In genomic region chr1:165653126-165653885, GRCm38 (mm10) we compare ENCODE assay signal across 13 mouse cellular contexts. TPM values are rescaled to one million over a fixed set of nuclear protein-coding genes. Genes with fewer than 3 reads are reported as not detected.
A peak's percentile ranks its signal among the peaks of the same experiment; 100 is the strongest.
DNase-seq lines count a peak whose midpoint lies in the region; ATAC-seq and TF ChIP-seq lines count a peak whose summit lies in the region.
"Had no signal": no experiment of that assay in that cellular context is flagged by ENCODE, and none has a peak within 500 bp of the region (broad histone marks: within the 10 kb centered on the region; RNA-seq: fewer than 3 reads in every experiment).

No protein-coding gene starts in this region.

- no peaks in the 10 kb centered on the region for H3K27me3 ChIP-seq in embryonic facial prominence, embryonic 10.5 days (replicated peaks; ENCODE audit: low read depth, poor library complexity, severe bottlenecking)
- H3K27me3 ChIP-seq in hindbrain, embryonic 13.5 days: no peaks in the 10 kb centered on the region
- H3K27me3 ChIP-seq: forebrain, embryonic 12.5 days; hindbrain, embryonic 15.5 days; midbrain, embryonic 12.5 days had no signal

- 0 out of 2 replicates have a peak, but pooled peaks cover 3% of the 10 kb centered on the region for H3K36me3 ChIP-seq in embryonic facial prominence, embryonic 10.5 days (replicated peaks)
- H3K36me3 ChIP-seq in hindbrain, embryonic 13.5 days: no peaks in the 10 kb centered on the region
- H3K36me3 ChIP-seq: forebrain, embryonic 12.5 days; hindbrain, embryonic 15.5 days; midbrain, embryonic 12.5 days had no signal

- 83% methylated on average over 14 of the region's 14 CpGs for WGBS in embryonic facial prominence, embryonic 10.5 days
- 88% methylated on average over 14 of the region's 14 CpGs for WGBS in hindbrain, embryonic 13.5 days

- no peak for ATAC-seq in hindbrain, embryonic 13.5 days (ENCODE audit: low FRiP score)

- no peak overlapping the region for H3K4me2 ChIP-seq in hindbrain, embryonic 13.5 days
- H3K4me2 ChIP-seq: forebrain, embryonic 12.5 days; hindbrain, embryonic 15.5 days; midbrain, embryonic 12.5 days had no signal

- DNase-seq in cerebellum, postnatal 25 days: peak; percentile 45 to 60
- no peak for DNase-seq in cerebellum, adult 8-10 months
- no peak for DNase-seq in layer of hippocampus, adult 2 months (ENCODE audit: low spot score in 2 of 2)
- DNase-seq in layer of hippocampus, adult 9-10 months (ENCODE audit: low spot score): no peak
- peak; percentile 37 for DNase-seq in embryonic facial prominence, embryonic 10.5 days (ENCODE audit: low spot score)
- peak; percentile 49 to 64 for DNase-seq in kidney, postnatal 4 days
- DNase-seq in urinary bladder, postnatal 4 days (ENCODE audit: low spot score in 2 of 2): no peak
- DNase-seq: gastrocnemius, postnatal 36 days; right cerebral cortex, adult 18-20 months had no signal

- H3K4me1 ChIP-seq in embryonic facial prominence, embryonic 10.5 days: peaks cover 15% of the 10 kb centered on the region
- 0 out of 2 replicates have a peak, but pooled peaks cover 3% of the 10 kb centered on the region for H3K4me1 ChIP-seq in hindbrain, embryonic 13.5 days (replicated peaks)
- H3K4me1 ChIP-seq: forebrain, embryonic 12.5 days; hindbrain, embryonic 15.5 days; midbrain, embryonic 12.5 days had no signal

- no peak overlapping the region for H3K27ac ChIP-seq in layer of hippocampus, adult 2 months
- no peak overlapping the region for H3K27ac ChIP-seq in embryonic facial prominence, embryonic 10.5 days (replicated peaks)
- H3K27ac ChIP-seq in hindbrain, embryonic 13.5 days: no peak overlapping the region
- H3K27ac ChIP-seq: forebrain, embryonic 12.5 days; hindbrain, embryonic 15.5 days; midbrain, embryonic 12.5 days had no signal

- no peak overlapping the region for H3K4me3 ChIP-seq in layer of hippocampus, adult 2 months
- no peak overlapping the region for H3K4me3 ChIP-seq in embryonic facial prominence, embryonic 10.5 days
- H3K4me3 ChIP-seq in hindbrain, embryonic 13.5 days: no peak overlapping the region
- H3K4me3 ChIP-seq: forebrain, embryonic 12.5 days; hindbrain, embryonic 15.5 days; midbrain, embryonic 12.5 days had no signal

- TF ChIP-seq CTCF in layer of hippocampus, adult 2 months (conservative IDR thresholded peaks at IDR 0.05): peak; percentile 20; the same call in 1 of the 2 replicates

- no peak overlapping the region for H3K9ac ChIP-seq in hindbrain, embryonic 13.5 days
- H3K9ac ChIP-seq: forebrain, embryonic 12.5 days; hindbrain, embryonic 15.5 days; midbrain, embryonic 12.5 days had no signal

- no peaks in the 10 kb centered on the region for H3K9me3 ChIP-seq in embryonic facial prominence, embryonic 10.5 days
- no peaks in the 10 kb centered on the region for H3K9me3 ChIP-seq in hindbrain, embryonic 13.5 days
- H3K9me3 ChIP-seq: forebrain, embryonic 12.5 days; hindbrain, embryonic 15.5 days; midbrain, embryonic 12.5 days had no signal

RNA-seq across cellular contexts. Expression of gene Mpzl1, which starts 19.0 kb away (rescaled TPM):
- total RNA-seq in layer of hippocampus, adult 2 months (2021): 10 to 100 TPM; 30.6 to 38.5 TPM
- 138 and 139 TPM in 2 replicates for polyA plus RNA-seq in embryonic facial prominence, embryonic 10.5 days (2016; fragmentation: Nextera tagmentation; extraction: Ambion mirVana)
- 151 and 157 TPM in 2 replicates for polyA plus RNA-seq in hindbrain, embryonic 13.5 days (2015; fragmentation: Nextera tagmentation; extraction: Ambion mirVana)

RNA-seq across cellular contexts. Expression of gene Rcsd1, which starts 56.3 kb away (rescaled TPM):
- total RNA-seq in layer of hippocampus, adult 2 months (2021): 1 to 10 TPM; 3.7 to 4.9 TPM
- 10.3 and 10.8 TPM in 2 replicates for polyA plus RNA-seq in embryonic facial prominence, embryonic 10.5 days (2016; fragmentation: Nextera tagmentation; extraction: Ambion mirVana)
- polyA plus RNA-seq in hindbrain, embryonic 13.5 days (2015; fragmentation: Nextera tagmentation; extraction: Ambion mirVana): 12.4 and 13.5 TPM in 2 replicates

Comparison
In these comparisons a context has a peak if more than half of its experiments do, and no peak if none do; other contexts are left out.
1. DNase-seq: peak in cerebellum, postnatal 25 days (2 of 2), embryonic facial prominence, embryonic 10.5 days (single experiment) and kidney, postnatal 4 days (2 of 2); none in cerebellum, adult 8-10 months (single experiment), layer of hippocampus, adult 2 months (0 of 2), layer of hippocampus, adult 9-10 months (single experiment) and urinary bladder, postnatal 4 days (0 of 2).